Mouse (Mus musculus) megakaryocyte, embryonic 14.5 days (primary cell): ENCODE data around the gene Retreg1.

ENCODE experiments used
- FLI1 ChIP-seq: IDR thresholded peaks from 2 replicates; pipeline ENCODE4 v1.6.1; 2012; ENCODE audit warnings: low read length, inconsistent platforms, mixed read lengths
- GATA1 ChIP-seq: IDR thresholded peaks from 3 replicates; pipeline ENCODE4 v1.6.1; 2012; ENCODE audit warnings: mixed read lengths, low read length, inconsistent platforms, borderline replicate concordance

DNA sequence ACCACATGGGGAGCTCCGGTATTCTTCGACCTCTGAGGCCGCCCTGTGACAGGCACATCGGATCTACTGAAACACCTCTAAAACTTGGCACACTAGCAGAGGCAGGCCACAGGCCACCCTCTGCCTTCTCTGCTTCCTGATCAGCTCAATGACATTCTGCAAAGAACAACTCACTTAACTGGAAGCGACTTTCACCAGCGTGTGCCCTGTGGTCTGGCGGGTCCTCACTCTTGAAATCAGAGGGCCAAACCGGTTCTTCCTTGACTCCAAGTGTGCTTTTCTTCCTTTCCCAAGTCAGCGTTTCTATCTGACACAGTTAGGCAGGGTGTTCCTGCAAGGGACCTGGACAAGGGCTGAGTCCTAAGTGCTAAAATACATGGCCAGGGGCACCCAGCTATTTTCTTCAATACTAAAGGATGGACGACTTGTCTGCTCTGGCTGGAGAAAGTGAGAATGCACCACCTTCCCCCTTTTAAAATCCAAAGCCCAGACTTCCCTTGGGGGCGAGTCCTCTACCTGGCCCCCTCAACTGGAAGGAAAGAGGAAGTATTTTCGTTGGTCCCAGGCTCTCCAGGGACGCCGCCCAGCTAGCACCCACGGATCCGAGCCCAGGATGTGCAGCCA, 406 bp upstream of the Retreg1 start:
- TF ChIP-seq GATA1 (no peak), FLI1 (no peak)
